Mouse (Mus musculus) layer of hippocampus, adult 18-20 months (tissue): Measurements from ENCODE around the gene Wdr37. TPM values are rescaled to one million over a fixed set of nuclear protein-coding genes. Genes with fewer than 3 reads are reported as not detected.
"Not testable (repeated sequence)": the region's sequence is repeated elsewhere in the genome, so short reads cannot be mapped to it uniquely, and the experiment has no call there.

Experiments used
- DNase-seq, 2 experiments: peaks; one replicate each; pipeline ENCODE4 v3.0.0; 2022; ENCODE audit warnings: low spot score in 2 of 2
- long read RNA-seq: library from polyadenylated mRNA; stranded (forward); transcript quantifications from one replicate; pipeline ENCODE4 v2.0.0, GENCODE M21; 2021
- total RNA-seq, 2 experiments: library from RNA; stranded (reverse); gene quantifications; 2 replicates each; pipeline ENCODE4 v1.2.3; 2021

Gene Wdr37
- 100 to 1,000 TPM in 1 of 2 experiments, 10 to 100 TPM in 1; 82.3 to 100 TPM for total RNA-seq
- long read RNA-seq, full-length matches to known transcripts = 36 of 62 reads
- long read RNA-seq, partial matches to known transcripts = 9 of 62 reads
- long read RNA-seq, other reads (novel, unspliced or antisense) = 17 of 62 reads

DNA sequence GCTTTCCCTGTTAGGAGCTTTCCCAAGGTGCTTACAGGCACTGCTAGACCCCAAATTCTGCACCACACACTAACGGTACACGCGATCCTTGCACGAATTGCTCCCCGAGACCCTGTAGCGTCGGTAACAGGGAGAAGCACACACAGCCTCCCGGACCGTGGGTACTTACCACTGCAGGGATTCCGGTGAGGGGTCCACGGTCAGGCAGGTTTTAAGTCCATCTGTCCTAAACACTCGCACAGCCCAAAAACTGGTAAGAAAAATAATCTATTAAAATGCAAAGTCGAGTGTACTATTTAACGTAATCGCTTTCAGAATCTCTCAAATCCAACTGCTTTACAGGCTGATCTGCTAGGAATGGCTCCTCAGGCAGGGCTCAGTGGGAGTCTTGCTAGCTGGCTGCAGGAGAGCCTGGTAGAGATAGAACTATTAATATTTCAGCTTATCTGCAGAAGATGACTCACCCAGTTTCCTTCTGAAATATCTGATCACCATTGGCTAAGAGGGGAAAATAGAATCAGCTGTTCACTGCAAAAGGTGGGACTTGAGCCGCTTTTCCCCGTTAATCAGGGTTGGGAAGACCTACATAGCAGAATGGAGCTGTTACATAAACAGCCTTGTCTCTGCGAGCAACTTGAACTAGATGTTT is at the start of gene Wdr37:
Gene Wdr37 (minus strand): TSS at position 596 of the 649 bp plus-strand sequence.
- DNase-seq = peak; percentile 68 to 84

DNA sequence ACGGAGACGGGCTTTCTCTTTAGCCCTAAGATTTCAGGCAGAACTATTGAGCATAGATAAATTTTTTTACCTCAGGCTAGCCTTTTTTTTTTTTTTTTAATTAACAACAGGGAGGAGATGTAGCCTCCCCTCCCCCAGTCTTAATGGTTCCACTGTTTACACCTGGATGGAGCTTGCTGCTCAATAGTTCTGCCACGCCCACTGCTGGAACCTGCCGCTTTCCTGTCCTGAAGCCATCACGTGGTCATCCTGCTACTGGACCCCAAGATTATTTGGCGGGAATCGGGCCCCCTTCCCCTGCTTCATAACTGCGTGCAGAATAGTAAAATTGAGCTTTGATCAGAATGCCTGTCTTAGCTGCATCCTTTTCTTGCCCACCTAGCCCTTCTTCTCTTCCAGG is 42.2 kb upstream of the Wdr37 start:
- DNase-seq = not testable (repeated sequence)

DNA sequence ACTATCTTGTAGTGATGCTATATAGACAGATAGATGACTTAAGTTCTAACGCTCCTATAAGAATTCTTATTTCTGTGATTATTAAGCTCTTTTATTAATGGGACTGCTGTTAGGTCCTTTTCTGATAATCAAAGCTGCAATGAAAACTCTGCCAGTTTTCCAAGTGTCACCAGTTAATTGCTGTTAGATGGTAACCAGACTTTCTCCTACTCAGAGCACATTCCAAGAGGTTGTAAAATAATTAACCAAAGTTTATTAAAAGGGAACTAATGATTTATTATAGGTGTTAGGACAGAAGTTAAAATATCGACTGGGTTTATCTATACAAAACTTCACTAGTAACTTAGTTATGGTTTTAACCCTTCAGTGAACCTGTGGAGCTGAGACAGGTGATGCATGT is 34.3 kb upstream of the Wdr37 start:
- DNase-seq = not testable (repeated sequence)

DNA sequence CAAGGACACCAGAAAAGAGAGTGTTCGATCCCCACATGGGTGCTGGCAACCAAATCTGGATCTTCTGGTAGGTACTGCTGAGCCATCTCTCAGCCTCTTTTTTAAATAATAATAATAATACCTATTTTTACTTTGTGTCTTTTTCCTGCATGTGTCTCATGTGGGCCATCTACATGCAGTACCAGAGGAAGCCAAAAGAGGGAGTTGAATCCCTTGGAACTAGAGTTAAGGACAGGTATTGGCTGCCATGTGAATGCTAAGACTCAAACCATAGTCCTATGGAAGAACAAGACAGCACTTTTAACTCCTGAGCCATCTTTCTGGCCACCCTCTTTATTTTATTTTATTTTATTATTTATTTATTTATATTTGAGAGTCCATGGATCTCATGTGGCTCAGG is 16.9 kb upstream of the Wdr37 start:
- peak in 1 of 2 experiments; percentile 19 for DNase-seq

DNA sequence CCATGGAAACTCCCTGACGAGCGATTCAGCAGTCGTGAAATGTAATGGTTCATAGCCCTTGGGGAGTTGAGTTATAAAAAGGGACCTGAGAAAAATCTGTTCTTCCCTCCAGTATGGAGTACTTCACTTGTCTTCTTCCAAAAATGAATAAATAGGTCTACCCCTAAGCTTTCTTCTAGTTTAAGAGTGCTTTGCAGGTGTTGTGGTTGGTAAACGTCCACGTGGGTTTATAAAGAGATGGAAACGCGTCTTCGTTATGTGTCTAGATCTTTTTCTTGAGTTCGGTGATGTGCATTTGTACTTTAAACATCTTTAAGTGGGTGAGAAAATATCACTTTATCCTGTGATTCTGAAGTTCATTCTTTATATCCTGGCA is 14.5 kb upstream of the Wdr37 start:
- DNase-seq = no peak

DNA sequence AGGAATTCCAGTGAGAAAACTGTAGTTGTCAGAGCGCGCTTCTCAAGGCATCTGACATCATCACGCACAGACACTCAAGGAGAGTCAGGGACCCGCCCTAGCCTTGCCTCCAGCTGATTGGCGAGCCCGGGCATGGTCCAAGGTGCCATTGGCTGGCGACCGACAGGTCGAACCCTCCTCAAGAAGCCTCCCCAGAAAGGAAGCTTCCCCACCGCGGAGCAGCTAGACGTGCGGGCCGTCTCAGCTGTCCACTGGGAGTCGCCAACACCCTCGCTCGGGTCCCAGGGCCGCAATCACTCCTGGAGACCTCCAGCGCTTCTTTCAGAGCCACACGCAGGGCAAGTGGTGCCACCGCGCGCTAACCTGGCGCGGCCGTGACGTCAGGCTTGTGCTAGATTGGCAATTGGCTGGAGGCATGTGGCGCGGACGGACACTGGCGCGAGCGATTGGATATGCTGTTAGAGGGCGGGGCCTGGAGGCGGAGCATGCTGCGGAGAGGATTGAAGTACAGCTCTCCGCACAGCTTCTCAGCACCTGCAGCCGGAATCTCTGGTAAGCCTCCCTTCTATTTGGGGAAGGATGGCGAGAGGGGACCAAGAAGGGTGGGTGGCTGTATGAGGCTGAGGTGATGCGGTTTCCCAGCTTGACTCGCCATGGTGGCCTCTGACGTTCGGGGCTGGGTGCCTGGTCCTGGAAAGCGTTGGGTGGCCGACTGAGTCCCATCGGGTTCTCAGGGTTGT is 13.9 kb upstream of the Wdr37 start, which contains the start of gene Idi1:
Gene Idi1 (plus strand): TSS at position 57 of the 740 bp plus-strand sequence.
- DNase-seq = peak; percentile 98 to 99

DNA sequence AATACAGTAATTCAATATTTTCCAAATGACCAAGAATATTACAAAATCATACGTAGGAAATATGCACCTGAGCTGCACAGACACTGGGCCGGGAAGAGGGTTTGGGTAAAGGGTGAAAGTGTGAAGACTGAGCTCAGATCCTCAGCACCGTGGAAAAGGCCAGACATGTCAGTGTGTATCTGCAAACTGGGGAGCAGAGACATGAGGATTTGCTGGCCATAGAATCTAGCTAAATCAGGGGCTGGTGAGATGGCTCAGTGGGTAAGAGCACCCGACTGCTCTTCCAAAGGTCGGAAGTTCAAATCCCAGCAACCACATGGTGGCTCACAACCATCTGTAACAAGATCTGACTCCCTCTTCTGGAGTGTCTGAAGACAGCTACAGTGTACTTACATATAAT is 12.2 kb upstream of the Wdr37 start:
- DNase-seq = not testable (repeated sequence)

DNA sequence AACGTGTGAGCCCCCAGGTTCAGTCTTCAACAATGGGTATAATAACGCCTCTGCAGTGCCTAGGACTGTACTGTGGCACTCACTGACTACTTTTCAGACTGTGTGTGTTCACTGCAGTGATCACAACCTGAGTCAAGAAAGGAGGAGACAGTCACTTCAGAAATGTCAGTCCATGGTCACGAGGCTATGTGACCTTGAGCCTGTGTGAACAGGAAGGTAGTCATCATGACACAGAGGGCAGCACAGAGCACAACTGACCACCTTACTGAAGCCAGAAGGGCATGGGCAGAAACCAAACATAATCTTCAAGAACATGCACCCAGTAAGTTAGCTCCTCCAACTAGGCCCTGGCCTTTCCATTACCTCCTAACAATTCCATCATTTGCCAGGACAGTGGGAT is 9.9 kb upstream of the Wdr37 start:
- DNase-seq = no peak

DNA sequence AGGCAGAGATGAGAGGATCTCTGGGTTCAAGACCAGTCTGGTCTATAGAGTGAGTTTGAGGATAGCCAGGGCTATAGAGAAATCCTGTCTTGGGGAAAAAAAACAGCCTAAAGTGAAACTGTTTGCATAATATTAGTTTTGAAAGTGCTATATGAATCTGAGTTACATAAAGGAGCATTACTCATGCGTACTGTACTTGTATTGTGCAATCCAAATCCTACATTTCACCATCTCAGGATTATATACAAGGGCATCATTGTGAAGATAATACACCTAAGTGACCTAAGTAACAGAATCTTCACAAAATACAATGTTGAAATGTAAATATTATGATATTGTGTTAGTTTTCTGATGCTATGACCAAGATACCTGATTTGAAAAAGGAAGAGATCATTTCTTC is 2.1 kb upstream of the Wdr37 start:
- DNase-seq = no peak

DNA sequence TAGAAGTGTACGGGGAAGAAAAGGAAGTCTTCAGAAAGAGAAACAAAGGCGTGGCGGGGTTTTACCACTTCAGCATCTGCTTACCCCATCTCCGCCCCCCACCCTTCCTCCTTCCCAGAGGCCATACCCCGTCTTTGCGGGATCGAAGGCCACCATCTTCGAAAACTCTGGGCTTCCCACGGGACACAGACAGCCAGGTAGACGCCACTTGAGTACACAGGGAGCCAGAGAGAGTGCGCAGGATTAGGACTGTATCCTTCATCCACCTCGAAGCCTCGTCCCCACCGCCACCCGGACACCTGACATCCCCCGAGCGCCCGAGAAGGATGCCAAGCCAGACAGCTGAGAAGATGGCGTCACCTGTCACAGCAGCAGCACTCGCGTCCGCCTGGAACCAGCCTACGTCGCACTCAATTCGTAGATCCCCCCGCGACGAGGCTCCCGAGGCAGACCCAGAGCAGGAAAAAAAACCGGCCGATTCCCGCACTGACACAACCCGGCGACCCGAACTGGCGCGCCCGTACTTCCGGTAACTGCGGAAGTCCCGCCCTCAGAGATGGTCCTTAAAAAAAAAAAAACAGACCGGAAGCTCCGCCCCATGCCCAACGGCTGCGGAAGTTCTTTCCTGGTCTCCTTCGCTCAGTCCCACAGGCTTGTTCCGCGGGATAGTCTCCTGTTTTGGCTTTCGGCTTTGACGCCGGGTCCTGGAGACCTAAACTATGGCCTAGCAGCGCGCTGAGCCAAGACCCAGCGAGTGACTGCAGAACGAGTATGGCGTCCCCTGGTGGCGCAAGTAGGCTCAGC is 997 bp downstream of the Wdr37 start:
- peak; percentile 88 to 94 for DNase-seq

DNA sequence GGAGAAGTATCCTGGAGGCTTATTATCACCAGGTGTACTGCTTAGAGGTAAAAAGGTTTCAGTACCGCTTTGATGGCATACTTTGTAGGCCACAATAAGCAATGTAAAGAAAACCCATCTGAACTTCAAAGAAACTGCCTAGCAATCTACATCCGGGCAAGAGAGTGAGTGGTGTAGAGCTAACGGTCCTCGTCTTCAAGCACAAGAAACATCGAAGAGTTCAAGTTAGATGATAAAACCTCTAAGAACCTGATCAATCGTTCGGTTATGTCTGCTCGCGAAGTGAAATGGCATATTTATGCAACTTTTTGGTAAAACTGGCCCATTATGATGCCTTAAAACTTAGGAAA is 1.6 kb downstream of the Wdr37 start:
- no peak for DNase-seq

DNA sequence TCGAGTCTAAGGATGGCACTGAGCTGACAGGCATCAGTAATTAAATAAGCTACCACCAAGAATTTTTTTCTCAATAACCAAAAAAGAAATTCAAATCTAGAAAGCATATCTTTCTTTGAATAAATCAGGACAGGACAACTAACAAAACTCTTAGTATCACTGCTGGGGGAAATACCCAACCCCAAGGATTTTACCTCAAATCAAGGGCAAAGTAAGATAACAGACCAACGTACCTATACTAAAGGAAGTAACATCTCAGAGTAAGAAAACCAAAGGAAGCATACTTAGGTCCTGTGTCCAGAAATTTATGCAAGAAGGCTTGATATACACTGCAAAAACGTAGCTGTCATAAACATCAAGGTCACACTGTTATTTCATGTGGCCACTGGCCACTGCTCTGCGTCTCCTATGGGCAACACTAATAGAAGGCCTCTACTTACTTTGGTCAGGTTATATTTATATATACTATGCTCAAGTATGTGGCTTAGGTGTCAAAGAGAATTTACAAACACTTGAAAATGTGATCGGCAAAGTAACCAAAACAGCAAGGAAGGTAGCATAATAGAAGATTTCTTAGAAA is 2.0 kb downstream of the Wdr37 start:
- DNase-seq = no peak

DNA sequence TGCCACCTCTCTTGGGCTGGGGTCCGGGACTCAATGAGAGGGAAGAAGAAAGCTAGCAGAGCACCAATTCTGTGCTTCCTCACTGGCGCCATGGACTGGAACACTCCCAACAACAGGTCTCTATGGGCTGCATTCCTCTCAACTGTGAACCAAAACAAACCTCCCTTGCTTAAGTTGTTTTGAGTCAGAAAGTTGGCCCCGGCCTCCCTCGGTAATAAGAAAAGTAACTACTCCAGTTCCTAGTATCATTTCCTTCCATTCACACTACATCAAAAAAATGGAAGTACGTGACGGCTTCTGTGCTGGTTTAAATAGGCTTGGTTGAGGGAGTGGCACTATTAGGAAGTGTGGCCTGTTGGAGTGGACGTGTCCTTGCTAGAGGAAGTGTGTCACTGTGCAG is 5.1 kb downstream of the Wdr37 start:
- no peak for DNase-seq

DNA sequence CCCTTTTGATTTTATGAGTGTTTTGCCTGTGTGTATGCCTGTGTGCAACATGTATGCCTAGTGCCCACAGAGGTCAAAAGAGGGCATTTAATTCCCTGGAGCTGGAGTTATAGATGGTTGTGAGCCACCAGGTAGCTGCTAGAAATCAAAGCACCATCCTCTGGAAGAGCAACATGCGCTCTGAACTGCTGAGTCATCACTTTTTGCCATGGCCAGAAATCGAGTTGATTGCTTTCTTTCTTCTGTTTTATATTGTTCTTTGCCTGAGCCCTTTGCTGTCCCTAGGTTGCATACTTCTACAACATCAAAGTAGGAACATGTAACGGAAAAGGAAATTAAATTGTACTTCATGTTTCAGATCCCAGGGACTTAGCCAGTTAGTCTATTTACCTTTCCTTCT is 6.7 kb downstream of the Wdr37 start:
- DNase-seq = no peak

DNA sequence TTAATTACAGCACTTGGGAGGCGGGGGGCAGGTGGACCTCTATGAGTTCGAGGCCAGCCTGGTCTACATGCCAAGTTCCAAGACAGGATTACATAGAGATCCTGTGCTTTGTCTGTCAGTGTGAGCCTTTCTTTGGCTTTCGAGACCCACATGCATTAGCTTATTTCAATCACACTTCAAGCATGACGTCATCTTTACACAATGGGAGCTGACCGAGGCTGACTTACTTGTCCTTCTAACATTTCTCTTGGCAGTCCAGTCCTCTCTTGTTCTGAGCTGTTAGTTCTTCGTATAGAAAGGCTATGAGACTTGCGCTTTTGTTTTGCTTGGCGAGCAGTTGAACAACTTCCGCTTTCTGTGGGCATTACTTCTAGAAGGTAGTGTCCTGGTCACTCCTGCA is 10.8 kb downstream of the Wdr37 start:
- no peak for DNase-seq

DNA sequence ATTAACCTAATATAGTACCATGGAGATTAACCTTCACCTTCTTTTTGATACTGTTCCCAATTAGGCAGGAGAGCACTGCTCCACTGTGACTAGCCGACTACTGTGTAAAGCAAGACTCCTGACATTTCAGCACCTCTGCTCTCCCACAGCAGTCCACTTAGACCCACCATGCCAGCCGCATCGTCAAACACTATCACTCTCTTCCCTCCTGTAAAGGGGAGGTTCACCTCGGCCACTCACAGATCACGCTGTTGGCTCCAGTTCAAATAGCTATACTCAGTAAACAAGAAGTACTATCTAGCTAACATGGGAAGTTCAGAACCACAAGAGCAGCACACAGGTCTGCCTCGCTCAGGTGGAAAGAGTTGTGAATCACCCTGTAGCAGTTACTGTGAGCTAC is 13.3 kb downstream of the Wdr37 start:
- no peak for DNase-seq

DNA sequence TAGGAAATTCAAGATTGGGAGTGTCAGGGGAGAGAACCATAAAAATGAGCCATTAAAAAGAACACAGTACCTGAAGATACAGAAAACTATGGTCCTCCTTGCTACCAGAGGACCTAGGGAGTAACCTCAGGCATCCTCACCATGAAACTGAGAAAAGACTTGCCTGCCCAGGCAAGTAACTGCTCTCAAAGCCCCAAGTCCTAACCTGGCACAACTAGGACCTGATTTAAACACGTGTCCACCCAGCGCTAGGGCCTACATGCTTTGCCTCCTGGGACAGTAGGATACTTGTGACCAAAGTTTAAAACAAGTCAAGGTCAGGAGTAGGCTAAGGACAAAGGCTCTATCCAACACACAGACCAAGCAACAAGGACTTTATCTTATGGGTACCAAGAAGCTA is 16.9 kb downstream of the Wdr37 start:
- DNase-seq = no peak

DNA sequence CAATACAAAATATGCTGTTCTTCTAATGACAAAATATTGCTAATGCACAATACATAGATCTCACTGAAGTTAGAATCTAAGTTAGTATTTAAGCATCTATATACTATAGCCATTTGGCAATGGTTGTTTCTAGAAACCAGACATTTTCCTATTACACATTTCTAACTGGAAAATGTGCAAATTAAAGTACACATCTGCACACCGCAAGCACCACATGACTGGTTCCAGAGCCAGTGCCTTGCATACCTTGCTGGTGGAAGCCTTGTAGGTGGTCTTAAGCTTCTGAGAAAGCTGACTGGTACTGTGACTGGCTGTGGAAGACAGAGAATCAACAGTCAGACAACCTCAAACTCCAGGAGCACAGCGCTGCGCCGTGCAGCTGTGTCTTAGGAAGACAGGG is 18.3 kb downstream of the Wdr37 start:
- no peak for DNase-seq

DNA sequence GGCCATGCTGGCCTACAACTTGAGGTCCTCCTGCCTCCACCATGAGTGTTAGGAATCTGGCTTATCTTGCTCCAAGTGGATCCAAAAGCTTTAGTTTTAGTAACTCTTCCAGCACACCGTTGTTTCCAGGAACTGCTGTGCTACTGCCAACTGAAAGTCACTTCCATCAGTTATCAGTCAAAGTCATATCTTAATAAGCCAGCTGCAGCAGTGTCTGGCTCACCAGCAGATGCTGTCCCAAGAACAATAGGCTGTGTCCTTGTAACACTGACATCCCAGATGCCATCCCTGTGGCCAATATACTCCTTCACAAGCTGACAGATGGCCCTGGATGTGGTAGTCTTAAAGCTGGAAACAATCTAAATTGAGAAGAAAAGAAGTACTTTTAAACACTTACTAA is 22.4 kb downstream of the Wdr37 start:
- DNase-seq = no peak

DNA sequence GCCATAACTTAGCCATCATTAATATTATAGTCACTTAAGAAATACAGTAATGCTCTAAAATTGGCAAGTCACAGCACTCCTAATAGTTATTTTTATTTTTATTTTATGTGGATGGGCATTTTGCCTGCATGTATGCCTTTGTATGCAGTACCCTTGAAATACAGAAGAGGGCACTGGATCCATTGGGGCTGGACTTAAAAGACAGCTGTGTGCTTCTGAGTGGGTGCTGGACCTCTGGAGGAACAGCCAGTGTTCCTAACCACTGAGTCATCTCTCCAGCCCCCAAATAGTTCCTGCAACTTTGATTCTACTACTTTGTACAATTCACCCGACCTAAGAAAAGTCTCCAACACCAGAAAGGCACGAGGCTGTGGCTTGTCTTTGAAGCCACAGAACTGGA is 24.0 kb downstream of the Wdr37 start:
- no peak for DNase-seq

DNA sequence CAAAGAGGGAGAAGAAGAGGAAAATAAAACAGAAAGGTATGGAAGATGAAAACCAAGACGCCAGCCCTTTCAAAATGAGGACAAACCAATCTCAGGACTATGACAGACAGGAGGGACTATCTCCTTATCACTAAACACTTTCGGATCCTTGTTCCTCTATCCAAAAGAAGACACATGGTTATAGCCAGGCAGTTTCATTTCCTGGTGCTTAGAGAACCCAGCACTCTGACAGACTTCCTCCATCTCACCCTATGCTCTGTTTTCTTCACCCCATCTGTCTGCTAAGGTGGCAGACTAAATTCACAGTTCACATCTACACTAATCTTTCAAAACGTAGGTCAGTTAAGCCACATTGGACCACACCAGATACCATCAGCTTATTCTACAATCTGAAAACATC is 29.4 kb downstream of the Wdr37 start:
- no peak for DNase-seq

DNA sequence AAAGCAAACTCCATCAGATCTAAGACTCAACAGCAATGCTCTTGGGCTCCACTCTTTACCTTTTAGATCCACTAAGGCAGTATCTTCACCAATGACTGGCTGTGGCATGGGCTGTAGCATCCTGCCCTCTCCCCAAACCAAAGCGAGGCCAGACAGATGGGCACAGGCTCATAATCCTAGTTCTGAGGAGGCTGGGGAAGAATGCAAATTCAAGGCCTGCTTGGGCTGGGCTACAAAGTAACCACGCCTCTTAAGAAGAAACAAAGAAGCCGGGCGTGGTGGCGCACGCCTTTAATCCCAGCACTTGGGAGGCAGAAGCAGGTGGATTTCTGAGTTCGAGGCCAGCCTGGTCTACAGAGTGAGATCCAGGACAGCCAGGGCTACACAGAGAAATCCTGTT is 29.9 kb downstream of the Wdr37 start:
- DNase-seq = not testable (repeated sequence)
